Mouse (Mus musculus) urinary bladder, adult 2 months (tissue): ENCODE data around the gene Kif15. TPM values are rescaled to one million over a fixed set of nuclear protein-coding genes. Genes with fewer than 3 reads are reported as not detected.

Experiments
- DNase-seq: peaks from one replicate; pipeline ENCODE4 v3.0.0; 2022; ENCODE audit warnings: low spot score
- polyA plus RNA-seq: library from polyadenylated mRNA; depleted of rRNA; stranded (reverse); fragments of >200 nt; gene quantifications from 2 replicates; pipeline ENCODE4 v1.2.3, GENCODE M21; 2012; rRNA removed

Kif15 gene
- polyA plus RNA-seq, result 0.92 and 1.0 TPM in 2 replicates

GRCm38 (mm10) chr9:122950643-122951475 is at the start of gene Kif15, which contains the start of gene 1110059G10Rik:
Gene Kif15 (plus strand): TSS chr9:122951046.
Gene 1110059G10Rik (minus strand): TSS chr9:122951000.
- DNase-seq, result peak; percentile 92

GRCm38 (mm10) chr9:122901047-122901446 is 49.8 kb upstream of the Kif15 start:
- DNase-seq, result no peak

- DNase-seq, result peak; percentile 32
Observed at GRCm38 (mm10) chr9:122902717-122903535, 47.9 kb upstream of the Kif15 start.

DNA sequence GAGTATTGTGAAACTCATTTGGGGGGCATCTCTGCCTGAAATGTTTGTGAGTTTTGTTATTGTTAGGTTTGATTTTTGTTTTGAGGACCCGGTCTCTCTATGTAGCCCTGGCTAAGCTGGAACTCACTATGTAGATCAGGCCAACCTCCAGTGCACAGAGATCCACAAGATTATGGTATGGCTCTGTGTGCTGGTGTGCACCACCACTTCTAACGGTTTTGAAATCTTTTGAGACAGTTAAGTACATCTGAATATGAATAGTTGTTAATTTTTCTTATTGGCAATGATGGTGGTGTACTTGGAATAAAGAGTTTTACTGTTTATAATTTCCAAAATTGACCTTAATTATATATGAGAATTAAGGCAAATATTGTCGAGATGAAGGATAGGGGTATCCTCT is 28.4 kb upstream of the Kif15 start:
- no peak for DNase-seq

DNA sequence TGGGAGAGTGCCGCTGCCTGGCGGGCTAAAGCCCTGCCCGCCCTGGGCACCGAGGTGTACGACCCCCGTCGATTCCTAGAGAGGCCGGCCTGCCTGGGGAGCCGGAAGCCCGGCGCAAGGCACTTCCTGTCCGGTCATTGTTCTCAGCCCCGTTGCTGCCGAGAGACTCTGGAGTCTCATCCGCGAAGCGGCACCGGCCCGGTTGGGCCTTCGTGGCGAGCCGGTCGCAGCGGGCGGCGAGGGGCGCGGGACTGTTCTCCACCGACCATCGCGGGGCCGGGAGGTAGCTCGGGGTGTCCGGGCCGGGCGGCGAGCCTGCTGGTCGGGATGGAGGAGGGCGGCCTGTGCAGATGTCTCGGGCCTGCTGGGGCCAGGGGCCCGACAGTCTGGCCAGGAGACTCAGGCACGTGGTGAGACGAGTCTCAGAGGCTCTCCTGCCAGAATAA is 27.9 kb upstream of the Kif15 start, which contains the start of gene Zfp105:
TSS of gene Zfp105 (plus strand) at position 137 of the 446 bp plus-strand sequence.
- DNase-seq, result peak; percentile 47

GRCm38 (mm10) chr9:122928915-122929314 is 21.9 kb upstream of the Kif15 start:
- DNase-seq, result no peak

DNA sequence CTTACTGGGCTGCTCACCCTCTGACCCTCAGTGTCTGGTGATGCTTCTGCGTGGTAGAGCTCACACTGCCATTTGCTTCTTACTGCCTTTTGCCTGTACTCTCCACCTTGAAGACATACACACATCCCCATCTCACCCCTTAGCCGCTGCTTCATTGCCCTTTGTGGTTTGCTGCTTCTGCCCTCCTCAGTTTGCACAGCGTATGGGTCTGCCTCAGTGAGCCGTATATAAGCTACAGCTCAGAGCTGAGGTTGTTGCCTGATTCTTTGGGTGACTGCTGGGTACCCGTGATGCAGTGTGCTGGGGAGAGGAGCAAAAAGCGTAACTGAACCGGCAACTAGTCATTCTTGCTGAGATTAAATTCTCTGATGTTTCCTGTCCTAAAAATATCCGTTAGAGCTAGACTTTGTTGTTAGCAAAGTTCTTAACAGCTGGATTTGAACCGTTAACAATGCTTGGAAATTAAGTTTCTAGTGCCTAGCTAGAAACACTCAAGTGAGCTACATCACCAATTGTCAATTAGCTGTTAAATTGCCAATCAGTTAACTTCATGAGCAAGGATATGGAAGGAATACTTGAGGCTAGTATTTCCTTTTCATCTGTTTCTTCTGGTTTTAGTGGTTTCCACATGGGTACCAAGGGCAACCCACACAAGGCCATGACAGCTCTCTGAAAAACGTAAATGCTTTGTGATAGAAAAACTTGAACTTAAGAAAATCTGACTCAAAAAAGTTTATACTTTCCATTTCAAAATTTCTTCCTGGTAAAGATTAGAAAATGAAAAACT is 47.8 kb downstream of the Kif15 start:
- DNase-seq, result no peak

DNA sequence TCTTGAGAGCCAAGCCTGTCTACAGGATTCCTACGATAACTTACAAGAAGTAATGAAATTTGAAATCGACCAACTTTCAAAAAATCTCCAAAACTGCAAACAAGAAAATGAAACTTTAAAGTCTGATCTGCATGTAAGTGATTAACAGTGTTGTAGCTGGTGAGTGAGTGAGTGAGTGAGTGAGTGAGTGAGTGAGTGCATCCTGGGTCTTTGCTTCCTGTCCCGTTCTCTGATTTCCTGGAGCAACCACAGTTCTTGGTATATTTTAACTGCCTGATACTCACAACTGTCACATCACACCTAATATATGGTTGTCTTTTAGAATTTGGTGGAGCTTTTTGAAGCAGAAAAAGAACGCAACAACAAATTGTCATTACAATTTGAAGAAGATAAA is 48.3 kb downstream of the Kif15 start:
- DNase-seq, result no peak

DNA sequence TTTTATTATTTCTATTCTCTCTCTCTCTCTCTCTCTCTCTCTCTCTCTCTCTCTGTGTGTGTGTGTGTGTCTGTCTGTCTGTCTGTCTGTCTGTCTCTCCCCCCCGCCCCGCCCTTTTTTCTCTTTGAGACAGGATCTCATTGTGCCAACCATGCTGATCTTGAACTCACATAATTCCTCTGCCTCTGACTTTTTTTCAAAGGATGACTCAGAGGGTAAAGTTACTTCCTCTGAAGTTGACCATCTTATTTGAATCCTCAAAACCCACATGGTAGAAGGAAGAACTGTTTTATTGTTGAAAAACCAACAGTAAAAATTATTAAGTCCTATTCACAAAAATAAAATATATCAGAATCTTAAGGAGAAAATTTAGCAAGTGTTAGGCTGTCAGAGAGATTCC is 53.9 kb downstream of the Kif15 start:
- no peak for DNase-seq

- no peak for DNase-seq
Observed at GRCm38 (mm10) chr9:123006071-123006470, 55.2 kb downstream of the Kif15 start.

DNA sequence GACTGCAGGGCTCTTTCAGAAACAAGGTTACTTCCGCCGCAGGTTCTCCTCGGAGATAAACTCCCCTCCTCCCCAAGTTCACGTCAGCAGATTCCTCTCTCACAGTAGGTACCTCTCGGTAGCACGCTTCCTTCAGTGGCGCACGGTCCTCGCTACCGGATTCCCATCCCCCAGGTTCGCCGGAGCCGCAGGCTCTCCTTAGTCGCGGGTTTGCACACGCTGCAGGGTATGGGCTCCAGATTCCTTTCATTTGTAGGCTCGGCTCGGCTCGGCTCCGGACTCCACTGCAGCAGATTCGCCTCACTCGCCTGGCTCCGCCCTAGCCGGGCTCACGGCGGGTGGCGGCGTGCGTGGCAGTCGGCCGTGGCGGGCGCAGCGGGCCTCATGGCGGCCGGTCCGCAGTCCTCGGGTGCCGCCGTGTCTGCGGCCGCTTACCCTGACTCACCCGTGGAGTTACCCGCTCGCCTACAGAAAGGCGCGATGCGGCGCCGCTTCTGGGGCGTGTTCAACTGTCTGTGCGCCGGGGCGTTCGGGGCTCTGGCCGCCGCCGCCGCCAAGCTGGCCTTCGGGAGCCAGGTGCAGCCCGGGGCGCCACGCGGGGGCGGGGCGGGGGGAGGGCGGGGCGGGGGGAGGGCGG is 70.3 kb downstream of the Kif15 start, which contains the start of gene Tmem42:
TSS of gene Tmem42 (plus strand) at position 332 of the 637 bp plus-strand sequence.
- peak; percentile 85 for DNase-seq

GRCm38 (mm10) chr9:123021636-123022379 is 71.0 kb downstream of the Kif15 start:
- no peak for DNase-seq

- DNase-seq, result no peak
Observed at GRCm38 (mm10) chr9:123024201-123024600, 73.4 kb downstream of the Kif15 start.

DNA sequence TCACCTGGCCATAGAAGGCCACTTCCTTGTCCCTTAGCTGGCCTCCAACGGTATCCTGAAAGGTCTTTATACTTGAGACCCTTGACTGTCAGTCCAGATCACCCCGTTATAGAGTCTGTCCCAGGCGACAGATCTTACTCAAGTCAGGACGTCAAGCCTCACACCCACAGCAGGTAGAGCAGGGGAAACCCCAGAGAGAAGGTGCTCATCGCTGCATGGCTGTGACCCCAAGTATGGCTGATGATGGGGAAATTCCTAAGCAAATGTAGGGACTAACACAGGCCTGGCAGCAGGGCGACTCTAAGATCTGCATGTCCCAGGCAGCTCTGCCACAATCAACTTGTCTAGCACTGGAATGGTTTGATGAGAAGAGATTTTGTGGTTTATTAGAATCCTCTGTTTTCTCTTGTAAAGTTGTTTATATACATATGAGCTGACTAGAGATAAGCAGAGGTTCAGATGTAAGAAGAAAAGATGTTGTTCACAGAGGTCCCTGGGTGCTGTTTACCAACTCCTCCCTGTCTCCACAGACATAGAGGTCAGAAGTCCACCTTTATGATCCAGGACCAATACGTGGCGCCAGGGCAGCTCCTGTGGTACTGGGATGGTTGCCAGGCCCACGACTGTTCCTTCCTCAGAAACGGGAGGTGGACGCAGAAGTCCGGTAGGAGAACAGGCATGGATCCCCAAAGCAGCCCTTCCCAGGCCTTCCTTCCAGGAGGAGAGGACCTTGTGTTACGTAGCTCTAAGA is 80.8 kb downstream of the Kif15 start:
- no peak for DNase-seq

GRCm38 (mm10) chr9:123034426-123034825 is 83.6 kb downstream of the Kif15 start, which contains the start of gene Tgm4:
Gene Tgm4 (plus strand): TSS chr9:123034726.
- DNase-seq, result no peak

DNA sequence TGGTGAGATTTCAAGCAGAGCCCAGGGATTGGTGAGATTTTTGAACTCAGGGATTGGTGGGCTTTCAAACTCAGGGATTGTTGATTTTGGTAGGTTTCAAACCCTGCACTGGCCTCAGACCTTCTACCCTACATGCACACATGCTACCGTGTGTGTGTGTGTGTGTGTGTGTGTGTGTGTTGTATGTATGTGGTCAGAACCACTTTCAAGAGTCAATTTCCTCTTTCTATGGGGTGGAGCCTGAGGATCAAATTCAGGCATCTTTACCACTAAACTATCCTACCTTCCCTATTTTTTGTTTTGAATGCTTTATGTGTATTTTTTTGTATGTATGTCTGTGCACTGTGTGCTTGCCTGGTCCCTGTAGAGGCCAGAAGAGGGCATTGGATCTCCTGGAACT is 96.8 kb downstream of the Kif15 start:
- no peak for DNase-seq

DNA sequence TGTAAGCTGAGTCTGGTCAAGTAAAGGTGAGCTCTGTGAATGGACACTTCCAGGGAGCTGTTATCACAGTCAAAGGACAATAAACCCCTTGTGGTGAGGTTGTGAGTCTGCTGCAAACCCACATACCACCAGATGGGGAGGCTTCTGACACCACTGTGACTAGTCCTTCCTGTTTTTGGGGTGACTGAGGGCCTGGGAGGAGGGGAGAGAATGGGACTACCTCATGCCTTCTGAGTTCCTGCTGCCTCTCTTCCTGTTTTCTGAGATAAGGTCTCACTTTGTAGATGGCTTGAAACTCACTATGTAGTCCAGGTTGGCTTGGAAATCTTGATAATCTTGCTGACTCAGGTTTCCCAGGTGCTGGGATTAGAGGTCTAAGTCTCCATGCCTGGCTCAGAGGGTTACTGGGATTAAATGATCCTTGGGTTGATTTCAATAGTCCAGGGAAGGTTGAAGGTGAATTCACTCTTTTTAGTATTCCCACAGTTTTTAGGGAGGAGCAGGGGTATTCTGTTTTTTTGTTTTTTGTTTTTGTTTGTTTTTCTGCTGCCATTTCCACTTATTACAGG is 108.0 kb downstream of the Kif15 start:
- no peak for DNase-seq

DNA sequence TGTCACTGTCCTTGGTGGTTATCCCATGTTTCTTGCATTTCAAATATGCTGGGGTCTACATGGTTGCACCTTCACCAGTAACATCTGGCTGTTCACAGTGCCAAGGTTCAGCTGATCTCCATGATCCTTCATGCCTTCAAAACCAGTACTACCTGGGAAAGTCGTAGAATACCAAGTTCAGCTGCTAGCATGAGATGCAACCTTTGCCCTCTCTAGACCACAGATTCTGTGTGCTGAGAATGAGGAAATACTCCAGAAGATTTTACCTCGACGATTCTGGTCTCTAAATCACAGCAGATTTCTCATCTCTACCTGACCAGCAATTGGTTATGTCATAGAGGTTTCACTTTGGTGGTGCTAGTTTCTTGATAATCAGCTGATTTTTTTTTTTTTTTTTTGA is 109.3 kb downstream of the Kif15 start:
- DNase-seq, result no peak
